Mouse (Mus musculus) urinary bladder, adult 2 months (tissue): Measurements from ENCODE around the gene Gm10961. TPM values are rescaled to one million over a fixed set of nuclear protein-coding genes. Genes with fewer than 3 reads are reported as not detected.

ENCODE experiments used
- DNase-seq: peaks from one replicate; pipeline ENCODE4 v3.0.0; 2022; ENCODE audit warnings: low spot score
- polyA plus RNA-seq: library from polyadenylated mRNA; depleted of rRNA; stranded (reverse); fragments of >200 nt; gene quantifications from 2 replicates; pipeline ENCODE4 v1.2.3, GENCODE M21; 2012; rRNA removed

Gene Gm10961
- not detected in 2 replicates for polyA plus RNA-seq

- no peak for DNase-seq
Measured at GRCm38 (mm10) chr3:107630682-107631522, at the start of gene Gm10961. TSS of gene Gm10961 (plus strand) at chr3:107631322.

- no peak for DNase-seq
Measured at GRCm38 (mm10) chr3:107582130-107582874, 48.8 kb upstream of the Gm10961 start.

GRCm38 (mm10) chr3:107582875-107583767 is 48.0 kb upstream of the Gm10961 start:
- DNase-seq = no peak

GRCm38 (mm10) chr3:107583893-107584292 is 47.2 kb upstream of the Gm10961 start:
- DNase-seq = no peak

GRCm38 (mm10) chr3:107586504-107586903 is 44.6 kb upstream of the Gm10961 start:
- DNase-seq = no peak

- DNase-seq = no peak
Measured at GRCm38 (mm10) chr3:107591612-107592011, 39.5 kb upstream of the Gm10961 start.

GRCm38 (mm10) chr3:107593632-107594031 is 37.5 kb upstream of the Gm10961 start:
- DNase-seq = no peak

GRCm38 (mm10) chr3:107594662-107595263 is 36.4 kb upstream of the Gm10961 start, which contains the start of gene Alx3:
TSS of gene Alx3 (plus strand) at chr3:107595031.
- no peak for DNase-seq

- no peak for DNase-seq
Measured at GRCm38 (mm10) chr3:107595264-107595937, 35.7 kb upstream of the Gm10961 start.

GRCm38 (mm10) chr3:107595938-107596461 is 35.1 kb upstream of the Gm10961 start:
- DNase-seq = no peak

GRCm38 (mm10) chr3:107596559-107596958 is 34.6 kb upstream of the Gm10961 start:
- DNase-seq = no peak

- no peak for DNase-seq
Measured at GRCm38 (mm10) chr3:107597134-107597533, 34.0 kb upstream of the Gm10961 start.

- DNase-seq = no peak
Measured at GRCm38 (mm10) chr3:107597586-107598389, 33.3 kb upstream of the Gm10961 start.

- no peak for DNase-seq
Measured at GRCm38 (mm10) chr3:107600127-107600526, 31.0 kb upstream of the Gm10961 start.

- no peak for DNase-seq
Measured at GRCm38 (mm10) chr3:107605304-107605703, 25.8 kb upstream of the Gm10961 start.

GRCm38 (mm10) chr3:107607221-107607620 is 23.9 kb upstream of the Gm10961 start:
- no peak for DNase-seq

GRCm38 (mm10) chr3:107608808-107609207 is 22.3 kb upstream of the Gm10961 start:
- DNase-seq = no peak

GRCm38 (mm10) chr3:107609376-107609775 is 21.7 kb upstream of the Gm10961 start:
- DNase-seq = no peak

- DNase-seq = no peak
Measured at GRCm38 (mm10) chr3:107611394-107611793, 19.7 kb upstream of the Gm10961 start.
